Mouse (Mus musculus) spleen, postnatal 4 days (tissue): ENCODE measurements around the gene Cdt1.
"Not testable (repeated sequence)": the region's sequence is repeated elsewhere in the genome, so short reads cannot be mapped to it uniquely, and the experiment has no call there.

ENCODE experiments used
- DNase-seq, 2 experiments: peaks; one replicate each; pipeline ENCODE4 v3.0.0; 2022; ENCODE audit warnings: low spot score in 2 of 2

Cdt1 gene

GRCm38 (mm10) chr8:122550234-122550994 lies 17.4 kb upstream of the Cdt1 start:
- peak; percentile 64 to 84 for DNase-seq

GRCm38 (mm10) chr8:122550995-122551264 lies 16.9 kb upstream of the Cdt1 start:
- DNase-seq: peak in 1 of 2 experiments; percentile 90

- peak; percentile 94 to 99 for DNase-seq
Observed at GRCm38 (mm10) chr8:122551265-122552051, 16.4 kb upstream of the Cdt1 start, which contains the start of gene Piezo1. Gene Piezo1, minus strand, starts transcription at chr8:122551329.

DNA sequence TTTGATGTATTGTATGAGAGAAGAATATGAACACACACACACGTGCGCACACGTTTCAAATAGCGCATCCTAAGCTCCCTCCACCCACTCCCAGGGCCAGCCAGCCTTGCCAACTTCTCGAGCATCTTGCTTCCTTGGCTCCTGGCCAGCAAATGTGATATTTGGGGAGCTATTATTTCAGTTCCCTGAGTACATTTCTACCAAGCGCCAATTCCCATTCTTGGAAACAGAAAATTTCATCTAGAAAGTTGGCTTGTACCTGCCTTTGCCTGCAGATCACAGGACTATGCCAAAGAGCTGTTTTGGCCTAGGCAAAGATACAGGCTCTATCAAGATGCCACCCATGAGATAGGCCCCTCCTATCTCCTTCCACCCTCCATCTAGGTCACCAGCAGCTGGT lies 13.0 kb upstream of the Cdt1 start:
- no peak for DNase-seq

DNA sequence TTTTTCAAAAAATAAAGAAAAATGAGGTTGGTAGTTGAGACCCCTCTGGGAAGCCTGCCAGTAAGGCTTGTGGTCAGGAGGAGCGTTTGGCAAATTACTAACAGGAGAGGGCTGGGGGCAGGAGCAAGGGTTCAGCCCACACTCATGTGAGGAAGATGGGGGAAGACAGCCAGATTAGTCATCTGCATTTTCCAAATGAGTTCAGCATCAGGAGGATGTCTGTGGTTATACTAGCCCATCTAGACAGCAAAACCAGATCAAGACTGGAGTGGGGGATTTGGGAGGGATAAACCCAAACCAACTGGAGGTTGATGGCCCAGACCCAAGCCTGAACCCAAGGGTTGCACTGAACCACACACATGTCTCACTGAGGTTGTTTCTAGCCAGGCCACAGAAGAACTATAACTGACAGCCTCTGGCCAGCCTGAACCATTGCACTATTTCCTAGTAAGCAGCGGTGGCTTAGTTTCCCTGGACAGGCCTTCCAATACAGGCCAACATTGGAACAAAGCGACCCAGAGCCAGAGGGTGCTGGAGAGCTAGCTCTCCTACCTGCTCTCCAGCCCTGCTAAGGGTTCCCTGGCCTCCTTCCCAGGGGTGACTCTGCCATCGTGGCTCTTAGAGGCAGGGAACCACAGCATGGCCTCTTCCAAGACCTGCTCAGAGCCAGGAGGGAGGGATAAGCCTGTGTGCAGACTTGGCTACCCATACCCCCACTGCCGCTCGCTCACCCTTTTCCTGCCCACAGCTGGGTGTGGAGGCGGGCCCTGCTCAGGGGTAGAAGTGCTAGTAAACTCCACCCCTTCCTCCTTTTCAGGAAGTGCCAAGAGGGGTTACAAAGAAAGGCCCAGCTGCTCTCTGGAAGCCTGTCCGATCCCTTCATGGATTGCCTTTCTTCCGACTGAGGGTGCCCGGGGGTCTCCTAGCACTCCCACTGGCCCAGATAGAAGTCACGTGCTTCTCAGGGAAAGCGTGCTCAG lies 11.5 kb upstream of the Cdt1 start:
- peak; percentile 74 to 86 for DNase-seq

DNA sequence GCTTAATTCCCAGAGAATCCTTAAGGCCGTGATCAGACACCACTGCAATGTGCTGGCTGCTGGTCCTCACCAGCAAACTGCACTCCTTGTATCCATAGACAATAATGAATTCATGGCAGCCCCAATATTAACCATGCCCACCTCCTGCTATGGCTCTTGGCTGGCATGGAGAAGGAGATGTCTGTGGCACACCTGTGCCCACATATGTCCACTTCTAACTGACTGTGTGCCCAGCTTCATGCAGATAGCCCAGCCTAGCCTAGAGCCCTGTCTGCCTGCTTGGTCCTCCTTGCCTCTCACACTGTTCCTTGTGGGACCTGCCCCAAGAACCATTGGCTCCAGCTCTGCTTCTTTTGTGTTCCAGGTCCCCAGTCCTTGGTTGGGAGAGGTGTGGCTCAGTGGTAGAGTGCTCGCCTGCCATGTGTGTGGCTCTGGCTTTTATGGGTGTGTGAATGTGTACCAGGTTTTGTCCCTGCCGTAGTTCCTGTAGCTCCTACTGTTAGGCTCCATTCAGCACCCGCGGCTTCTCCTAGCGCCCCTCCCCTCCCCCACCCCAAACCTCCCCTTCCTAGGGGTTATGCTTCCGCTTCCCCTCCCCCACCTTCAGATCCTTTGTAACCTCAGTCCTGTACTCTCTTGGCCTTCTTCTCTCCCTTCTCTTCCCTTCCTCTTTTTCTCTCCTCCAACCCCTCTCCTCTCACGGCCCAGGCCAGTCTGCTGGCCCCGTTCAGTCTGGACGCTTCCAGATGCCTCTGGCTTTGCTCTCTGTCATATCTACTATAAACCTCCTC lies 10.4 kb upstream of the Cdt1 start:
- DNase-seq: no peak

- no peak for DNase-seq
Observed at GRCm38 (mm10) chr8:122558671-122559349, 9.0 kb upstream of the Cdt1 start.

GRCm38 (mm10) chr8:122561199-122561598 lies 6.6 kb upstream of the Cdt1 start:
- no peak for DNase-seq

- DNase-seq: no peak
Observed at GRCm38 (mm10) chr8:122564363-122565352, 3.2 kb upstream of the Cdt1 start.

- peak; percentile 43 to 67 for DNase-seq
Observed at GRCm38 (mm10) chr8:122566766-122567165, 1.0 kb upstream of the Cdt1 start.

DNA sequence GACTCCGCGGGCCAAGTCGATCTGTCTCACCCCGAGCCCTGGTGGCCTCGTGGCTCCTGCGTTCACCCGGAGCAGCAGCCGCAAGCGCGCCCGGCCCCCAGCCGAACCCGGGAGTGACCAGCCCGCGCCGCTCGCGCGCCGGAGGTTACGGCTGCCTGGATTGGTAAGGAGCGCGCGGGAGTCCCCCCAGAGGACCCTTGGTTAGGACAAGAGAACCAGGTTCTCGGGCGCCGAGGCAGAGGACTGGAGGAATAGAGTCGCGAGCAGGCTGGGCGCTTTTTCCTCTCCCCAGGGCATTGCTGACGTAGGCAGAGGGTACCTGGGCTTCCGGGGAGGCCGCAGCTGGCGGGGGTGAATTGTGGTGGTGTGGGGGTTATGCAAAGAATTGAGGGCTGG lies 292 bp downstream of the Cdt1 start:
- peak; percentile 75 to 87 for DNase-seq

DNA sequence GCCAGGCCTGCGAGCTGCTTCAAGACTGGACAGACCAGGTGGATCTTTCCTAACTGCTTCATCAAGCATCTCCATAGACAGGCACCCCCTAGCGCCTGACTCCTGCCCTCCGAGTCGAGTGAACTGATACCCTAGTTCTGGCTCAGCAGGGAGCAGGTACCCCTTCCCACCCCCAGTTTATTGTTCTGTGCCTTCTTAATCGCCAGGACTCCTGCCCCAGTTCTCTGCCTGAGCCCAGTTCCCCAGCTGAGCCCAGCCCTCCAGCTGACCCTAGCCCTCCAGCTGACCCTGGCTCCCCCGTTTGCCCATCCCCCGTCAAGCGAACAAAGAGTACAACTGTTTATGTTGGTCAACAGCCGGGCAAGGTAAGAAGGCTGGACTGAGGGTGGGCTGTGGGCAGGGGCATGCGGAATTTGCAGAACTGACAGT lies 1.1 kb downstream of the Cdt1 start:
- peak; percentile 63 to 77 for DNase-seq

DNA sequence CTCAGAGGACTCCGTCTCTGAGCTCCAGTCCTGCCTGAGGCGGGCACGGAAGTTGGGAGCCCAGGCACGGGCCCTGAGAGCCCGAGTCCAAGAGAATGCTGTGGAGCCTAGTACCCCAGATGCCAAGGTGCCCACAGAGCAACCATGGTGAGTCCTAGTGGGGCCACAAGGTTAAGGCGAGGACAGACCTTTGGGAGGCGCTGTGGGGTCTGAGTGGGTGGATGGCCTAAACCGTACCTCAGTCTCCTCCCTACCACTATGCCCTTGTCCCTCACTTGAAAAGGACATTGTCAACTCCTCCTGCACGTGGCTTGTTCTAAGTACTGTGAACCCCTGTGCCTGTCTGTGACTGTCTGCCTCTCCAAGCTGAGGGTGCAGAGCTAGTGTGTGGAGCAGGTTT lies 1.5 kb downstream of the Cdt1 start:
- peak in 1 of 2 experiments; percentile 48 for DNase-seq

DNA sequence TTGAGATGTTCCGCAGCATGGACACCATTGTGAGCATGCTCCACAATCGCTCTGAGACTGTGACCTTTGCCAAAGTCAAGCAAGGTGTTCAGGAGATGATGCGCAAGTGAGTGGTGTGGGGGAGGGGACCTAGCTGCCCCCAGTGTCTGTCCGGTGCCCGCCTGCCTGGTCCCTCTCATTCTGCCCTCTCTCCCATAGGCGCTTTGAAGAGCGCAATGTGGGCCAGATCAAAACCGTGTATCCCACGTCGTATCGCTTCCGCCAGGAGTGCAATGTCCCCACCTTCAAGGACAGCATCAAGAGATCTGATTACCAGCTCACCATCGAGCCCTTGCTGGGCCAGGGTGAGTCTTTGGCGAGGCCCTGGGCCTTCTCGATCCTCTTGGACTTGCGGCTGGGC lies 2.2 kb downstream of the Cdt1 start:
- no peak for DNase-seq

- no peak for DNase-seq
Observed at GRCm38 (mm10) chr8:122571153-122571552, 3.3 kb downstream of the Cdt1 start.

DNA sequence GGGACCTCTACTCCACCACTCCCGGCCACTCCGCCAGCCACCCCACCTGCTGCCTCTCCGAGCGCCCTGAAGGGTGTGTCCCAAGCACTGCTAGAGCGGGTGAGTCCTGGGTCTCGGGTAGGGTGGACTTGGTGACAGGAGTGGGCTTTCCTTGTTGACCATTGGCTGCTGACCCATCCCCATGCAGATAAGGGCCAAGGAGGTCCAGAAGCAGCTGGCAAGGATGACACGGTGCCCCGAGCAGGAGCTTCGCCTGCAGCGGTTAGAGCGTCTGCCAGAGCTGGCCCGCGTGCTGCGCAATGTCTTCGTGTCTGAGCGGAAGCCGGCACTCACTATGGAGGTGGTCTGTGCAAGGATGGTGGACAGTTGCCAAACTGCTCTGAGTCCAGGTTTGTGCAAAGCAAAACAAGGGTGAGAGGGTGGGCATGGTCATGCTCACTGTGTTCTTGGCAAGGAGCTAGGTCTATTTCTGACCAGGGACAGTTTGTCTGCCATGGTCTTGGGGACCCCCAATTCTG lies 4.0 kb downstream of the Cdt1 start:
- DNase-seq: no peak

DNA sequence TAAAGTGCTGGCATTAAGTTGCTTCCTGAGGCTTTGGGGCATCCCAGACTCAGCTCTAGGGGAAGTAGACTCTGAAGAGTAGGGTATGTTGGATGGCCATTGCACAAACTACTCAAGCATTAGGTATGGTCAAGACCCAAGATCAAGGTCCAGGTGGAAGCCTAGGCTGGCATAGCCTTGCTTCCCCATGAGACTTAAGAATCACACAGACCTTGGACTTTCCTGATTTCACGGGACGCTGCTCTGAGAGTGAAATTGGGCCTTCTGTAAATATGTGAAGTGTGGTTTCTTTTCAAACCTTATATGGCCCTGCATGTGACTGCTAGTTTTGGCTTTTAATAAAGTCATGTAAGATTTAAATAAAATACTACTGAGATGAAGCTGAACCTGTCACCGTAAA lies 4.9 kb downstream of the Cdt1 start:
- DNase-seq: no peak

DNA sequence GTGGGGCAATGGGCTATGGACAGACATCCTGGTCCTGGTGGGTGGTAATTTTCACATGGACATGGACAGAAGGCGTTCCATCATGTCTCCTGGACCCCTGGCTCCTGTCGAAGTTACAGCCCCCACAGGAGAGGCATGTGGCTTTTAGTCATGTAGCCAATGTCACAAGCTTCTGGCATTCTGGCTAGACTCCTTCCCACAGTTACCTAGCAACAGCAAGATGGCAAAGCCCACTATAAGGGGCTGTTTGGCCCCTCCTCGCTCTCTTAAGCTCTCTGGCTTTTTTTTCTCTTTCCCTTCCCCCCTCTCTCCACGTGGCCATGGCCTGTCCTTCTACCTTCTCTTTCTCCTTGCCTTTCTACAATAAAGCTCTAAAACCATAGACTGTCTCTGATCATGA lies 5.4 kb downstream of the Cdt1 start:
- not testable (repeated sequence) for DNase-seq

- no peak for DNase-seq
Observed at GRCm38 (mm10) chr8:122573577-122573976, 5.8 kb downstream of the Cdt1 start.
